Mouse (Mus musculus): Measurements from ENCODE around the gene Lmo2. TPM values are rescaled to one million over a fixed set of nuclear protein-coding genes. Genes with fewer than 3 reads are reported as not detected.

Lmo2 gene
- polyA plus RNA-seq, 1 experiment from 2014 or later: 13.0 TPM

DNA sequence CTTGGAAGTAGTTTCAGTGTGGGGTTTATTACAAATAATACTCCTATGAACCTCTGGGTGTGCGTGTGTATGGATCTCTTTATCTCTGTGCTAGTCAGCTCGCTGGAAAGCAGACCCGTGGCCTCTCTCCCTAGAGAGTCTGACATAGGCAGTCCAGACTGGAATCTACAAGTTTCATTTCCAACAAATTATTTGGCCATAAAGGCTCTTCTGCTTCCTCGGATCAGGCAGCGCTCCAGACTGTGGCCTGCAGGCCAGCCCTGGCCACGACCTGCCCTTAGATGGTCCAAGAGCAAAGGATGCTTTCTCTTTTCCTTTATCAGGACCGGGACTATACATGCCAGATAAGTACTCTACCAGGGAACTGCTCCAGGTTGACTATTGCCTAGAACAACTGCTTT, 26.3 kb upstream of the Lmo2 start:
- ATAC-seq (ENCODE audit: insufficient number of reproducible peaks, insufficient read depth, low FRiP score, low TSS enrichment, low read depth): no peak
- H3K27me3 ChIP-seq: no peaks in the 10 kb centered on the region
- 67% methylated on average over 7 of the region's 7 CpGs for WGBS
- no peaks in the 10 kb centered on the region for H3K36me3 ChIP-seq
- no peak overlapping the region for H3K9ac ChIP-seq
- peaks cover 6% of the 10 kb centered on the region for H3K4me1 ChIP-seq
- H3K9me3 ChIP-seq: no peaks in the 10 kb centered on the region
- H3K4me3 ChIP-seq: no peak overlapping the region
- no peak overlapping the region for H3K4me2 ChIP-seq
- no peak overlapping the region for H3K27ac ChIP-seq

DNA sequence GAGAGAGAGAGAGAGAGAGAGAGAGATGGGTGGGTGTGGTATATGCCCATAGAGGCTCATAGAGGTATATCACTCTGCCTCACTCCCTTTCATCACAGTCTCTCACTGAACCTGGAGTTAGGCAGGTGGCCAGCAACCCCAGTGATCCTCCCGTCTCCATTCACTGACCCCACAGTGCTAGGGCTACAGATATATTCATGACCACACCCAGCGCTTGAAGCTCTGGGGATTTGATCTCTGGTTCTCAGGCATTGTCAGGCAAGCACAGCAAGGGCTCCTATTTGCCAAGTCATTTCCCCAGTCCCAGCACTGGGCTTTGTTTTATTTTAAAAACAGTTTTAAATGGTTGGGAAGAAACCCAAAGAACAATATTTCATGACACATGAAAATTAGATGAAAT, 25.8 kb upstream of the Lmo2 start:
- H3K4me2 ChIP-seq: no peak overlapping the region
- H3K4me1 ChIP-seq: peaks cover 6% of the 10 kb centered on the region
- H3K9ac ChIP-seq: no peak overlapping the region
- H3K27ac ChIP-seq: no peak overlapping the region
- H3K4me3 ChIP-seq: no peak overlapping the region
- H3K27me3 ChIP-seq: no peaks in the 10 kb centered on the region
- H3K36me3 ChIP-seq: no peaks in the 10 kb centered on the region
- no peaks in the 10 kb centered on the region for H3K9me3 ChIP-seq
- 55% methylated on average over 2 of the region's 2 CpGs for WGBS
- no peak for ATAC-seq (ENCODE audit: insufficient number of reproducible peaks, insufficient read depth, low FRiP score, low TSS enrichment, low read depth)

DNA sequence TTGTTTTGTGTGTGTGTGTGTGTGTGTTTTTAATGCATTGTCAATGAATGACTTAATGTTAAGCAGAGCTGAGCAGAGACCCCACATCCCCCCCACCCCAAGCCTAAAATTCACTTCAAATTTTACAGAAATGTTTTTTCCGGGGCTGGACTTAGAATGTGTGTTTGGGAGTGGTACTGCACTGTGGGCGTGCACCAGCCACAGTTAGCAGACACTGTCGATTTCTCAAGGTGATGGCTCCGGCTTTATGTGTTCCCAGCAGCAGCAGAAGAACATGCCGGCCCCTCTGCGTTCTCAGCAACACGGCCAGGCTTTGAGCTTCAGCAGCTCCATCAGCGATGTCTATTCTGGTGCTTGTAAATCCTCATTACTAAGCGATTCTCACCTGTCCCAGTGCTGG, 25.3 kb upstream of the Lmo2 start:
- 77% methylated on average over 9 of the region's 9 CpGs for WGBS
- no peak for ATAC-seq (ENCODE audit: insufficient number of reproducible peaks, insufficient read depth, low FRiP score, low TSS enrichment, low read depth)
- Histone ChIP-seq H3K4me2 (no peak overlapping the region), H3K4me3 (no peak overlapping the region), H3K4me1 (peaks cover 6% of the 10 kb centered on the region), H3K27me3 (no peaks in the 10 kb centered on the region), H3K36me3 (no peaks in the 10 kb centered on the region), H3K9me3 (no peaks in the 10 kb centered on the region), H3K27ac (no peak overlapping the region), H3K9ac (no peak overlapping the region)

DNA sequence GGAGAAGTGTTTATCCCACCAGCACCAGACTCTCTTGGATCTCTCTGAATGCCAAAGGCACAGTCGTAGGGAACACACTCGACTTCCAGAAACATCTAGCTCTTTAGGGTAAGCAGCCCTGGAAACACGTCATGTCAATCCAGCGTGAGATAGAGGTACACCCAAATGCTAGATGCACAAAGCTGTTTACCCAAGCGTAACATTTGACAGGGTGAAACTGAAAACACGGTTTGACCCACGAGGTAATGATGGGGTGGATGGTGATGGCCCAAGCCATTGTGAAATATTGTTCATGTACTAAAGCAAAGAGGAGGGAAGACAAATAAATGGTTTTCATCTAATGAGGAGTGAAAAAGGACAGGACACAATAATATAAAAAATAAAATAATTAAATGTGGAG, 23.5 kb upstream of the Lmo2 start:
- ATAC-seq (ENCODE audit: insufficient number of reproducible peaks, insufficient read depth, low FRiP score, low TSS enrichment, low read depth): no peak
- 54% methylated on average over 7 of the region's 7 CpGs for WGBS
- H3K9me3 ChIP-seq: no peaks in the 10 kb centered on the region

DNA sequence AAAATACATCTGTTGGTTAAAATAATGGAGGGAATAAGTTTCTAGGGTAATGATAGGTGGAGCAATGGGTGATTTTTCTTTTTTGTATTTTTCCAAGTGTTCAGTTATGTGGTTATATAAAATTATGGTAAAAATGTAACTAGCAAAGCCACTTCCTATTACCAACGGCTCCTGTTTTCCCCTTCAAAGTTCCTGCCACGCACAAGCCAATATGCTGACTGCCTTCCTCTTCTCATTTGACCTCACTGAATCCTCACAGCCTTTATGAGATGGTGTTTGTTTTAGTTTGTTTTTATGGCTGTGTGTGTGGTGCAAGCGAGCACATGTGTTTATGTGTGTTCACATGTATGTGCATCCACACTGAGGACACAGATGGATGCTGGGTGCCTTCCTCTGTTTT, 23.1 kb upstream of the Lmo2 start:
- Histone ChIP-seq H3K9me3 (no peaks in the 10 kb centered on the region), H3K9ac (no peak overlapping the region), H3K27me3 (no peaks in the 10 kb centered on the region), H3K36me3 (no peaks in the 10 kb centered on the region), H3K27ac (no peak overlapping the region), H3K4me2 (no peak overlapping the region), H3K4me1 (peaks cover 6% of the 10 kb centered on the region), H3K4me3 (no peak overlapping the region)
- ATAC-seq (ENCODE audit: insufficient number of reproducible peaks, insufficient read depth, low FRiP score, low TSS enrichment, low read depth): no peak
- WGBS: 77% methylated on average over 3 of the region's 3 CpGs

More for the DNA sequence above, 23.5 kb upstream of the Lmo2 start:
- Histone ChIP-seq H3K9ac (no peak overlapping the region), H3K4me1 (peaks cover 6% of the 10 kb centered on the region), H3K4me2 (no peak overlapping the region), H3K27ac (no peak overlapping the region), H3K4me3 (no peak overlapping the region), H3K27me3 (no peaks in the 10 kb centered on the region), H3K36me3 (no peaks in the 10 kb centered on the region)

- Histone ChIP-seq H3K9me3 (no peaks in the 10 kb centered on the region), H3K9ac (no peak overlapping the region), H3K4me3 (no peak overlapping the region), H3K27ac (no peak overlapping the region), H3K27me3 (no peaks in the 10 kb centered on the region), H3K4me1 (no peaks in the 10 kb centered on the region; the same call in 1 of the 2 replicates), H3K36me3 (no peaks in the 10 kb centered on the region), H3K4me2 (no peak overlapping the region)
- ATAC-seq (ENCODE audit: insufficient number of reproducible peaks, insufficient read depth, low FRiP score, low TSS enrichment, low read depth): no peak
- 66% methylated on average over 10 of the region's 10 CpGs for WGBS
Observed at GRCm38 (mm10) chr2:103935691-103936435, 21.9 kb upstream of the Lmo2 start.

DNA sequence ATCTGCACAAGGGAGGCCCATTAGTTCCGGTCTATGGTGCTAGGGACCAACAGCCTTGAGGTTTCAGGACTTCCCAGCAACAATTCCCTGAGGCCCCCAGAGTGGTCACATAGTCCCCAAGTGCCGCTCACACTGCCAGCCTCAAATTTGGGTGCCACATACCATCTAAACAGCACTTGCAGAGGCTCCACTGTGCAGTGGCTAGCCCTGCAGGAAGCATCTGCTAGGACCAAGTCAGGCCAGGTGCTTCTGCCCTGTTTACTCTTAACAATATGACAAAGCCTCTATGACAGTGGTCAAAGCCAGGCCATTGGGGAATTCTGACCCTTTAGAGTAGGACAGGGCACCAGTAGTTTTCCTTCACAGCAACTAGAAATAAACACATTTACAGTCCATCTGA, 21.1 kb upstream of the Lmo2 start:
- Histone ChIP-seq H3K4me1 (no peaks in the 10 kb centered on the region), H3K36me3 (no peaks in the 10 kb centered on the region), H3K9ac (no peak overlapping the region), H3K4me3 (no peak overlapping the region), H3K4me2 (no peak overlapping the region), H3K9me3 (no peaks in the 10 kb centered on the region), H3K27ac (no peak overlapping the region), H3K27me3 (no peaks in the 10 kb centered on the region; the same call in 1 of the 2 replicates)
- WGBS: 88% methylated on average over 2 of the region's 2 CpGs
- ATAC-seq (ENCODE audit: insufficient number of reproducible peaks, insufficient read depth, low FRiP score, low TSS enrichment, low read depth): no peak

DNA sequence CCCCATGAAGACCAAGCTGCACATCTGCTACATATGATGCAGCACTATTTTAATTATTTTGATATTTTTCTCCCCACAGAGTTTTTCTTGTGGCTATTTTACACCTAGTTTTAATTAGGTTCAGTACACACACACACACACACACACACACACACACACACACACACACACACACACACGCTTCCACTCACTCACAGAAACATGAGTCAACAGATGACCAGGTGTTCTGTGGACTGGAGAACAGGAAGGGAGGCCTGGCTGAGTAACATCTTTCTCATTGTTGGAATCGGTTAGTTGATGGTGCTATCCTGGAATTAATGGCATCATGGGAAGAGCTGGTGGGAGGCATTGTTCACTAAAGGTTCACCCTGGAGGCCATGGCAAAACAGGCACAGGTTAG, 20.1 kb upstream of the Lmo2 start:
- no peak overlapping the region for H3K9ac ChIP-seq
- no peaks in the 10 kb centered on the region for H3K4me1 ChIP-seq
- H3K4me2 ChIP-seq: no peak overlapping the region
- no peaks in the 10 kb centered on the region for H3K36me3 ChIP-seq
- H3K27me3 ChIP-seq: no peaks in the 10 kb centered on the region; the same call in 1 of the 2 replicates
- H3K27ac ChIP-seq: no peak overlapping the region
- H3K9me3 ChIP-seq: no peaks in the 10 kb centered on the region
- ATAC-seq (ENCODE audit: insufficient number of reproducible peaks, insufficient read depth, low FRiP score, low TSS enrichment, low read depth): no peak
- WGBS: 77% methylated on average over 2 of the region's 2 CpGs
- no peak overlapping the region for H3K4me3 ChIP-seq

DNA sequence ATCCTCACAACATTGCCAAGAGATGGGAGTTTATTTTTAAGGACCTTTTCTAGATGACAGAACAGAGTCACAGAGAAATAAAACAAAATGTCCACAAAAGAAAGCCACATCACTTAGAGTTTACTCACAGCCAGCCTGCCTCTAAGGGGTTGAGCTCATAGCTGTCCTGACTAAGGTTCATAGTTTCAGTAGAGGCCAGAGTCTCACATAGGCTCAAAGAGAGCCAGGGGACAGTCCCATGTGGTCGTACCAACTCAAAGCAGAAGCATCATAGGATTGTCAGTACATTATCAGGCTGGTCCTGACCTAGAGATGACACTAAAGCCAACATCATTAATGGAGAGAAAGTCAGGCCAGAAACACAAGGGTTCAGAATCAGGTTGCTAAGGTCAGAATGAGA, 19.2 kb upstream of the Lmo2 start:
- no peaks in the 10 kb centered on the region; the same call in 1 of the 2 replicates for H3K27me3 ChIP-seq
- H3K4me2 ChIP-seq: no peak overlapping the region
- no peaks in the 10 kb centered on the region for H3K36me3 ChIP-seq
- no peaks in the 10 kb centered on the region for H3K9me3 ChIP-seq
- WGBS: 77% methylated on average over 1 of the region's 1 CpGs
- no peak overlapping the region for H3K4me3 ChIP-seq
- no peaks in the 10 kb centered on the region for H3K4me1 ChIP-seq
- no peak for ATAC-seq (ENCODE audit: insufficient number of reproducible peaks, insufficient read depth, low FRiP score, low TSS enrichment, low read depth)
- no peak overlapping the region for H3K27ac ChIP-seq
- H3K9ac ChIP-seq: no peak overlapping the region

- H3K4me3 ChIP-seq: no peak overlapping the region
- H3K9me3 ChIP-seq: no peaks in the 10 kb centered on the region
- H3K4me1 ChIP-seq: no peaks in the 10 kb centered on the region
- H3K36me3 ChIP-seq: no peaks in the 10 kb centered on the region
- no peak overlapping the region for H3K27ac ChIP-seq
- ATAC-seq (ENCODE audit: insufficient number of reproducible peaks, insufficient read depth, low FRiP score, low TSS enrichment, low read depth): no peak
- no peaks in the 10 kb centered on the region; the same call in 1 of the 2 replicates for H3K27me3 ChIP-seq
- H3K9ac ChIP-seq: no peak overlapping the region
- no peak overlapping the region for H3K4me2 ChIP-seq
Observed at GRCm38 (mm10) chr2:103939003-103939402, 18.8 kb upstream of the Lmo2 start.

- WGBS: 69% methylated on average over 3 of the region's 3 CpGs
- H3K9ac ChIP-seq: no peak overlapping the region
- no peaks in the 10 kb centered on the region for H3K36me3 ChIP-seq
- H3K4me1 ChIP-seq: no peaks in the 10 kb centered on the region
- H3K27ac ChIP-seq: no peak overlapping the region
- H3K9me3 ChIP-seq: no peaks in the 10 kb centered on the region
- no peaks in the 10 kb centered on the region; the same call in 1 of the 2 replicates for H3K27me3 ChIP-seq
- no peak overlapping the region for H3K4me3 ChIP-seq
- no peak overlapping the region for H3K4me2 ChIP-seq
- ATAC-seq (ENCODE audit: insufficient number of reproducible peaks, insufficient read depth, low FRiP score, low TSS enrichment, low read depth): no peak
Observed at GRCm38 (mm10) chr2:103941085-103941484, 16.7 kb upstream of the Lmo2 start.

- H3K27ac ChIP-seq: no peak overlapping the region
- H3K4me3 ChIP-seq: no peak overlapping the region
- 84% methylated on average over 2 of the region's 2 CpGs for WGBS
- H3K4me1 ChIP-seq: no peaks in the 10 kb centered on the region
- H3K27me3 ChIP-seq: no peaks in the 10 kb centered on the region; the same call in 1 of the 2 replicates
- H3K4me2 ChIP-seq: no peak overlapping the region
- no peaks in the 10 kb centered on the region for H3K36me3 ChIP-seq
- H3K9me3 ChIP-seq: no peaks in the 10 kb centered on the region
- ATAC-seq (ENCODE audit: insufficient number of reproducible peaks, insufficient read depth, low FRiP score, low TSS enrichment, low read depth): no peak
- no peak overlapping the region for H3K9ac ChIP-seq
Observed at GRCm38 (mm10) chr2:103944859-103945258, 12.9 kb upstream of the Lmo2 start.
